Mouse (Mus musculus) ES-Bruce4 (cell line): Measurements from ENCODE around the gene Arap2. TPM values are rescaled to one million over a fixed set of nuclear protein-coding genes. Genes with fewer than 3 reads are reported as not detected.

ENCODE experiments used
- H3K27ac ChIP-seq: 2 replicates; pipeline ENCODE4 v1.5.1; 2012; ENCODE audit warnings: low read length, inconsistent platforms; ENCODE audit not compliant: insufficient read depth
- H3K27me3 ChIP-seq: 2 replicates; pipeline ENCODE4 v1.6.1; 2012; ENCODE audit warnings: mild to moderate bottlenecking, low read length, inconsistent platforms; ENCODE audit not compliant: control insufficient read depth, poor library complexity, insufficient read depth, severe bottlenecking
- H3K36me3 ChIP-seq: 2 replicates; pipeline ENCODE4 v1.6.1; 2012; ENCODE audit warnings: inconsistent platforms, mild to moderate bottlenecking, low read length, moderate library complexity; ENCODE audit not compliant: control insufficient read depth, poor library complexity, insufficient read depth, severe bottlenecking
- H3K4me1 ChIP-seq: one replicate; pipeline ENCODE4 v1.8.1; 2011; ENCODE audit warnings: low read length; ENCODE audit not compliant: control insufficient read depth, insufficient read depth
- H3K4me3 ChIP-seq: 2 replicates; pipeline ENCODE4 v1.5.1; 2011; ENCODE audit warnings: low read depth, mild to moderate bottlenecking, low read length
- H3K9ac ChIP-seq: 2 replicates; pipeline ENCODE4 v1.6.1; 2012; ENCODE audit warnings: low read depth, mild to moderate bottlenecking, inconsistent platforms; ENCODE audit not compliant: poor library complexity, severe bottlenecking
- H3K9me3 ChIP-seq: replicated peaks from 2 replicates; pipeline ENCODE4 v1.6.1; 2012; ENCODE audit warnings: mild to moderate bottlenecking, low read length, inconsistent platforms; ENCODE audit not compliant: control insufficient read depth, poor library complexity, insufficient read depth, severe bottlenecking
- CTCF ChIP-seq: IDR thresholded peaks from one replicate; pipeline ENCODE4 v1.8.1; 2011; ENCODE audit warnings: low read depth, low read length
- EP300 ChIP-seq: IDR thresholded peaks from 2 replicates; pipeline ENCODE4 v1.6.1; 2011; ENCODE audit warnings: low read depth, low read length; ENCODE audit not compliant: insufficient read depth
- POLR2A ChIP-seq: IDR thresholded peaks from one replicate; pipeline ENCODE4 v1.8.1; 2011; ENCODE audit warnings: low read length; ENCODE audit not compliant: insufficient read depth
- polyA plus RNA-seq: library from polyadenylated mRNA; stranded (reverse); fragments of >200 nt; gene quantifications from 2 replicates; pipeline ENCODE4 v1.2.4, GENCODE M21; 2011; ENCODE audit warnings: low read depth; ENCODE audit not compliant: missing spikeins, insufficient read depth, insufficient read length

Gene Arap2
- polyA plus RNA-seq, 1 experiment = 36.8 TPM

DNA sequence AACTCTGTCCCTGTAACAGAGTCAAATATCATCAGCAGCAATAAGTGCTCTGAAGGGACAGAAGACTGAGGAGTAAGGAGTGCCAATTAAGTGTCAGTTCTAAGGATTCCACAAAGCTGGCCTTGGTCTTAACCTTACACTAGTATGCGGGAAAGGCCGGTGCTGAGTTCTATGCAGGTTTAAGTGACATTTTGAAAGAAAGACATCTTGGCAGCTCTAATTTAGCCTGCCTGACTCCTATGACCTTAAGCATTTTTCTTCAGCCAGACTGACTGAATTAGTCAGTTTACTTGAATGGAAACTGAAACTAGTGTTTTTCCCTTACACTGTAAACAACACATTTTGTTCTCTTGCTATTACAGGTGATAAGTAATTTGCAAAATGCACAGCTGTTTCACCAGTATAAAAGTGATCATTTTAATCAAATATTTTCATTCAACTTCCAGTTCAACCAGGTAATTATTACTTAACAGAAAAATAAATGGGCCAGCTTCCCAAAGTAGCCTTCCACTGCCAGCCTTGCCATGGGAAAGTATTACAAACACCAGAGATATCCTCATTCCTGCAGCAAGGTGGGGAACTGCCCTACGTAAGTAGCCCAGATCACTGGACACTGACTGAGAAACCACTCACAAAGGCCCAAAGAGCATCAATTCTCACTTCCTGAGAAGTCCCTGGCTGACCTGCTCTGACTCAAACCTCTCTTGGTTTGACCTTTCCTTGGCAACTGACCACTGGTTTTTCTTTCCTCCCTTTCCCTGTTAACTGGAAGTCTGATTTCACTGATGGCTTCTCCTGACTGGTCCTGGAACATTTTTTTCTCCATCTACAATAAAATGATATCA lies 42.5 kb downstream of the Arap2 start:
- H3K27me3 ChIP-seq = no peaks in the 10 kb centered on the region
- H3K36me3 ChIP-seq = no peaks in the 10 kb centered on the region
- no peaks in the 10 kb centered on the region for H3K9me3 ChIP-seq
- no peaks in the 10 kb centered on the region for H3K4me1 ChIP-seq
- no peak overlapping the region for H3K27ac ChIP-seq
- no peak overlapping the region for H3K9ac ChIP-seq
- TF ChIP-seq POLR2A (no peak), EP300 (no peak), CTCF (no peak)
- H3K4me3 ChIP-seq = no peak overlapping the region

GRCm38 (mm10) chr5:62716468-62716867 lies 49.5 kb downstream of the Arap2 start:
- no peak overlapping the region for H3K27ac ChIP-seq
- no peaks in the 10 kb centered on the region for H3K36me3 ChIP-seq
- H3K4me3 ChIP-seq = no peak overlapping the region
- no peaks in the 10 kb centered on the region for H3K4me1 ChIP-seq
- no peaks in the 10 kb centered on the region for H3K9me3 ChIP-seq
- TF ChIP-seq POLR2A (no peak), CTCF (no peak), EP300 (no peak)
- no peak overlapping the region for H3K9ac ChIP-seq
- no peaks in the 10 kb centered on the region for H3K27me3 ChIP-seq

GRCm38 (mm10) chr5:62715977-62716376 lies 50.0 kb downstream of the Arap2 start:
- H3K9me3 ChIP-seq = no peaks in the 10 kb centered on the region
- H3K27me3 ChIP-seq = no peaks in the 10 kb centered on the region
- H3K9ac ChIP-seq = no peak overlapping the region
- no peaks in the 10 kb centered on the region; the same call in 1 of the 2 replicates for H3K36me3 ChIP-seq
- H3K27ac ChIP-seq = no peak overlapping the region
- TF ChIP-seq CTCF = no peak
- TF ChIP-seq POLR2A = no peak
- no peak for TF ChIP-seq EP300
- no peaks in the 10 kb centered on the region for H3K4me1 ChIP-seq
- H3K4me3 ChIP-seq = no peak overlapping the region

DNA sequence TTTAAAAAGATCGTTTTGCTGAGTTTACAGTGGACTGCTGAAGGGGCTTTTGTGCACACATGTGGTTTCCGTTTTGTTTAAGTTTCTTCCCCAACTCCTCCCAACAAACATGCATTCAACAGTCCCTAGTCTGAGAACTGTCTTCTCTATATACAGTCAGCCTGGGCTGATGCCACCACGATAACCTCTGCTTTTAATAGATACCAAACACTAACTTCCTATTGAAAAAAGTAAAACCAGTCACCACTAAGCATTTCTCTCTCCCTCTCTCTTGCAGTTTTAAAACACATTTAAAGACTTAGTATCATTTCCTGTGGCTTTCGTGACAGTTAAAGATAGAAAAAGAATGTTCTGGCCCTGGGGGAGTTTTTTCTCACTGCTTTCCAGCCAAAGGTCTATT lies 50.5 kb downstream of the Arap2 start:
- TF ChIP-seq POLR2A = no peak

GRCm38 (mm10) chr5:62710955-62711354 lies 55.0 kb downstream of the Arap2 start:
- no peak overlapping the region for H3K4me3 ChIP-seq
- no peak overlapping the region for H3K9ac ChIP-seq
- H3K27me3 ChIP-seq = no peaks in the 10 kb centered on the region
- no peak overlapping the region for H3K27ac ChIP-seq
- H3K4me1 ChIP-seq = no peaks in the 10 kb centered on the region
- H3K9me3 ChIP-seq = no peaks in the 10 kb centered on the region
- no peak for TF ChIP-seq EP300
- no peak for TF ChIP-seq POLR2A
- TF ChIP-seq CTCF = no peak
- H3K36me3 ChIP-seq = no peaks in the 10 kb centered on the region; the same call in 1 of the 2 replicates

More for the DNA sequence above, 50.5 kb downstream of the Arap2 start:
- no peak overlapping the region for H3K4me3 ChIP-seq
- no peak overlapping the region for H3K9ac ChIP-seq
- no peaks in the 10 kb centered on the region; the same call in 1 of the 2 replicates for H3K36me3 ChIP-seq
- no peaks in the 10 kb centered on the region for H3K4me1 ChIP-seq
- no peak overlapping the region for H3K27ac ChIP-seq
- H3K9me3 ChIP-seq = no peaks in the 10 kb centered on the region
- H3K27me3 ChIP-seq = no peaks in the 10 kb centered on the region

DNA sequence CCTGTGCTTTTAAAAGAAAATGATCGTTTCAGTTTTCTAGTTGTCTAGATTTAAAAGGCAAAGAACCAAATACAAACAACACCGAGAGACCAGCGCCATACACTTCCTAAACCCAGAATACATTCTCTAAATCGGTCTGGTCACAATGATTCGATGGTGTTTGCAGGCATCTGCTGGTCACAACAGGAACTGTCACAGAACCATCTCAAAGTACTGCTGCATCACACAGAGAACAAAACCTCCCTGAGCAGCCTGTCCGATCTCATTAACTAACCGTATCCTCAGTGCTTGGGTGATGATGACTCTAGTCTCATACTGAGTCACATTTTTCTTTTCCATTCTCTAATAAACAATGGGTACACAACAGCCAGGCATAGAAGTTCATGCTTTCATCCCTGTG lies 59.1 kb downstream of the Arap2 start:
- H3K36me3 ChIP-seq = no peaks in the 10 kb centered on the region; the same call in 1 of the 2 replicates
- no peak overlapping the region for H3K27ac ChIP-seq
- H3K4me3 ChIP-seq = no peak overlapping the region
- H3K9me3 ChIP-seq = no peaks in the 10 kb centered on the region
- no peaks in the 10 kb centered on the region for H3K4me1 ChIP-seq
- no peak overlapping the region for H3K9ac ChIP-seq
- H3K27me3 ChIP-seq = no peaks in the 10 kb centered on the region
- TF ChIP-seq EP300 = no peak
